Mouse (Mus musculus): ENCODE measurements at regions not wholly inside any gene's neighbourhood (a gene's known extent, or its start where the extent isn't known, plus 50 kb on each side); places are given as distances from the start of the nearest gene placed in this dataset.

GRCm38 (mm10) chr12:73408165-73408564 lies 121.6 kb downstream of the Slc38a6 start:
- H3K9ac ChIP-seq (replicated peaks; ENCODE audit: low read depth), result no peak overlapping the region
- H3K27me3 ChIP-seq (replicated peaks; ENCODE audit: insufficient read depth, low read length), result no peaks in the 10 kb centered on the region
- TF ChIP-seq CTCF (IDR thresholded peaks at IDR 0.05) (no peak), EP300 (IDR thresholded peaks at IDR 0.05) (no peak)
- H3K4me2 ChIP-seq (replicated peaks; ENCODE audit: low read depth, low read length), result no peak overlapping the region
- no peaks in the 10 kb centered on the region for H3K4me1 ChIP-seq (ENCODE audit: insufficient read depth, low read depth, low read length)
- H3K27ac ChIP-seq (ENCODE audit: low read length), result no peak overlapping the region
- H3K9me3 ChIP-seq (ENCODE audit: low read length), result no peaks in the 10 kb centered on the region
- no peak overlapping the region for H3K4me3 ChIP-seq (ENCODE audit: low read depth, low read length)
- ATAC-seq (no peak), DNase-seq (ENCODE audit: low spot score) (no peak)
- 54% methylated on average over 11 of the region's 11 CpGs for WGBS
- no peaks in the 10 kb centered on the region for H3K36me3 ChIP-seq (ENCODE audit: insufficient read depth, low read length)

GRCm38 (mm10) chr12:73406556-73407087 lies 120.0 kb downstream of the Slc38a6 start:
- H3K4me1 ChIP-seq (ENCODE audit: insufficient read depth, low read depth, low read length), result no peaks in the 10 kb centered on the region

GRCm38 (mm10) chr12:73405583-73405982 lies 119.0 kb downstream of the Slc38a6 start:
- DNase-seq (ENCODE audit: low spot score) (no peak), ATAC-seq (no peak)
- no peak overlapping the region for H3K27ac ChIP-seq (ENCODE audit: low read length)
- no peaks in the 10 kb centered on the region for H3K4me1 ChIP-seq (ENCODE audit: insufficient read depth, low read depth, low read length)
- 81% methylated on average over 9 of the region's 9 CpGs for WGBS
- TF ChIP-seq CTCF (IDR thresholded peaks at IDR 0.05) (no peak), EP300 (IDR thresholded peaks at IDR 0.05) (no peak)
- H3K27me3 ChIP-seq (replicated peaks; ENCODE audit: insufficient read depth, low read length), result no peaks in the 10 kb centered on the region
- no peak overlapping the region for H3K4me3 ChIP-seq (ENCODE audit: low read depth, low read length)
- H3K4me2 ChIP-seq (replicated peaks; ENCODE audit: low read depth, low read length), result no peak overlapping the region
- no peaks in the 10 kb centered on the region for H3K36me3 ChIP-seq (ENCODE audit: insufficient read depth, low read length)
- H3K9ac ChIP-seq (replicated peaks; ENCODE audit: low read depth), result no peak overlapping the region
- H3K9me3 ChIP-seq (ENCODE audit: low read length), result no peaks in the 10 kb centered on the region

More at GRCm38 (mm10) chr12:73406556-73407087, 120.0 kb downstream of the Slc38a6 start:
- Histone ChIP-seq H3K9me3 (ENCODE audit: low read length) (no peaks in the 10 kb centered on the region), H3K4me2 (replicated peaks; ENCODE audit: low read depth, low read length) (no peak overlapping the region), H3K4me3 (ENCODE audit: low read depth, low read length) (no peak overlapping the region), H3K27me3 (replicated peaks; ENCODE audit: insufficient read depth, low read length) (no peaks in the 10 kb centered on the region), H3K36me3 (ENCODE audit: insufficient read depth, low read length) (no peaks in the 10 kb centered on the region), H3K27ac (ENCODE audit: low read length) (no peak overlapping the region), H3K9ac (replicated peaks; ENCODE audit: low read depth) (no peak overlapping the region)
- TF ChIP-seq EP300 (IDR thresholded peaks at IDR 0.05) (no peak), CTCF (IDR thresholded peaks at IDR 0.05) (no peak)
- DNase-seq (ENCODE audit: low spot score), result no peak
- WGBS, result 89% methylated on average over 8 of the region's 8 CpGs
- no peak for ATAC-seq

- no peaks in the 10 kb centered on the region for H3K4me1 ChIP-seq (ENCODE audit: insufficient read depth, low read depth, low read length)
- no peak overlapping the region for H3K4me2 ChIP-seq (replicated peaks; ENCODE audit: low read depth, low read length)
- H3K4me3 ChIP-seq (ENCODE audit: low read depth, low read length), result no peak overlapping the region
- H3K9ac ChIP-seq (replicated peaks; ENCODE audit: low read depth), result no peak overlapping the region
- H3K36me3 ChIP-seq (ENCODE audit: insufficient read depth, low read length), result no peaks in the 10 kb centered on the region
- ATAC-seq (no peak), DNase-seq (ENCODE audit: low spot score) (no peak)
- no peaks in the 10 kb centered on the region for H3K9me3 ChIP-seq (ENCODE audit: low read length)
- H3K27ac ChIP-seq (ENCODE audit: low read length), result no peak overlapping the region
- H3K27me3 ChIP-seq (replicated peaks; ENCODE audit: insufficient read depth, low read length), result no peaks in the 10 kb centered on the region
- WGBS, result 61% methylated on average over 8 of the region's 8 CpGs
- TF ChIP-seq EP300 (IDR thresholded peaks at IDR 0.05), result no peak
- no peak for TF ChIP-seq CTCF (IDR thresholded peaks at IDR 0.05)
Observed at GRCm38 (mm10) chr12:73405106-73405505, 118.5 kb downstream of the Slc38a6 start.

GRCm38 (mm10) chr12:73403906-73404474 lies 117.4 kb downstream of the Slc38a6 start:
- WGBS, result 43% methylated on average over 13 of the region's 13 CpGs
- TF ChIP-seq EP300 (IDR thresholded peaks at IDR 0.05) (no peak), CTCF (IDR thresholded peaks at IDR 0.05) (no peak)
- Histone ChIP-seq H3K4me3 (ENCODE audit: low read depth, low read length) (no peak overlapping the region), H3K4me2 (replicated peaks; ENCODE audit: low read depth, low read length) (no peak overlapping the region), H3K9me3 (ENCODE audit: low read length) (no peaks in the 10 kb centered on the region), H3K4me1 (ENCODE audit: insufficient read depth, low read depth, low read length) (no peaks in the 10 kb centered on the region), H3K36me3 (ENCODE audit: insufficient read depth, low read length) (no peaks in the 10 kb centered on the region), H3K9ac (replicated peaks; ENCODE audit: low read depth) (no peak overlapping the region), H3K27me3 (replicated peaks; ENCODE audit: insufficient read depth, low read length) (no peaks in the 10 kb centered on the region), H3K27ac (ENCODE audit: low read length) (no peak overlapping the region)
- ATAC-seq (no peak), DNase-seq (ENCODE audit: low spot score) (no peak)
